ENCODE assay signal across 8 mouse cellular contexts in genomic region chr11:120800061-120800904, GRCm38 (mm10). TPM values are rescaled to one million over a fixed set of nuclear protein-coding genes. Genes with fewer than 3 reads are reported as not detected.
DNase-seq lines count a peak whose midpoint lies in the region; ATAC-seq and TF ChIP-seq lines count a peak whose summit lies in the region.

No protein-coding gene starts in this region.

- H3K27ac ChIP-seq in forebrain, embryonic 16.5 days (ENCODE audit: low read length), result no peak overlapping the region
- H3K27ac ChIP-seq in lung, embryonic 14.5 days (ENCODE audit: low read depth), result peak overlapping the region; percentile 54; the same call in 1 of the 2 replicates

- H3K4me1 ChIP-seq in G1E (ENCODE audit: insufficient read depth, low read depth, low read length), result peaks cover 25% of the 10 kb centered on the region
- H3K4me1 ChIP-seq in forebrain, embryonic 16.5 days (replicated peaks; ENCODE audit: control insufficient read depth, insufficient read depth, low read length), result peaks cover 18% of the 10 kb centered on the region
- H3K4me1 ChIP-seq in lung, embryonic 14.5 days (ENCODE audit: insufficient read depth), result peaks cover 8% of the 10 kb centered on the region

- H3K4me2 ChIP-seq in forebrain, embryonic 16.5 days (ENCODE audit: low read length), result peak overlapping the region; percentile 22; the same call in 1 of the 2 replicates
- H3K4me2 ChIP-seq in lung, embryonic 14.5 days, result no peak overlapping the region; the same call in 1 of the 2 replicates

- 0 out of 2 replicates have a peak, but pooled peaks cover 4% of the 10 kb centered on the region for H3K27me3 ChIP-seq in G1E (ENCODE audit: insufficient read depth, low read length)
- H3K27me3 ChIP-seq in forebrain, embryonic 16.5 days (replicated peaks; ENCODE audit: control insufficient read depth, insufficient read depth, low read length), result no peaks in the 10 kb centered on the region
- H3K27me3 ChIP-seq in lung, embryonic 14.5 days (ENCODE audit: insufficient read depth, low read length), result no peaks in the 10 kb centered on the region

- peak; percentile 71 for TF ChIP-seq CTCF in G1E (IDR thresholded peaks at IDR 0.05; ENCODE audit: low read depth, low read length)
- peak; percentile 94 for TF ChIP-seq CTCF in lung, embryonic 14.5 days (IDR thresholded peaks at IDR 0.05; ENCODE audit: low read depth)

- no peaks in the 10 kb centered on the region for H3K9me3 ChIP-seq in G1E (replicated peaks)
- H3K9me3 ChIP-seq in forebrain, embryonic 16.5 days (ENCODE audit: control insufficient read depth, low read length), result no peaks in the 10 kb centered on the region
- H3K9me3 ChIP-seq in lung, embryonic 14.5 days (ENCODE audit: low read depth, low read length), result no peaks in the 10 kb centered on the region

- peak; percentile 48; the same call in 1 of the 2 replicates for ATAC-seq in G1E (ENCODE audit: extremely low read depth, insufficient number of reproducible peaks, low FRiP score, poor library complexity, severe bottlenecking)
- peak; percentile 42; the same call in 1 of the 2 replicates for ATAC-seq in forebrain, embryonic 16.5 days
- peak; percentile 66 for ATAC-seq in lung, embryonic 14.5 days (ENCODE audit: insufficient read depth)
- peak; percentile 77 for ATAC-seq in neutrophil, adult 5-6 weeks (ENCODE audit: extremely low read depth, insufficient number of reproducible peaks, low FRiP score, poor library complexity, severe bottlenecking)

- peak; percentile 74 for DNase-seq in G1E (ENCODE audit: low spot score)
- DNase-seq in cerebellum, adult 18-20 months, result peak; percentile 89
- peak; percentile 79 for DNase-seq in heart, postnatal 25 days (ENCODE audit: low spot score)
- peak; percentile 73 to 90 for DNase-seq in layer of hippocampus, adult 18-20 months (ENCODE audit: low spot score in 2 of 2)
- peak; percentile 96 for DNase-seq in lung, embryonic 14.5 days
- peak; percentile 85 for DNase-seq in testis, postnatal 14 days (ENCODE audit: low spot score)

- peak overlapping the region; percentile 7 for H3K9ac ChIP-seq in forebrain, embryonic 16.5 days (replicated peaks; ENCODE audit: low read depth, low read length)
- H3K9ac ChIP-seq in lung, embryonic 14.5 days, result no peak overlapping the region

- WGBS in forebrain, embryonic 16.5 days, result 12% methylated on average over 10 of the region's 10 CpGs
- 11% methylated on average over 10 of the region's 10 CpGs for WGBS in lung, embryonic 14.5 days

- intact Hi-C loops in heart, postnatal 25 days (cut with DNase I), result loop anchor here (1.0 kb wide), 1 partner anchor 80 kb away; no protein-coding TSS in a partner anchor

- H3K36me3 ChIP-seq in G1E (replicated peaks), result peaks cover 11% of the 10 kb centered on the region
- no peaks in the 10 kb centered on the region; the same call in 1 of the 2 replicates for H3K36me3 ChIP-seq in forebrain, embryonic 16.5 days (ENCODE audit: control insufficient read depth, insufficient read depth)
- H3K36me3 ChIP-seq in lung, embryonic 14.5 days (ENCODE audit: insufficient read depth), result peaks cover 3% of the 10 kb centered on the region; the same call in 1 of the 2 replicates

- no peak overlapping the region for H3K4me3 ChIP-seq in G1E (ENCODE audit: low read depth, low read length)
- no peak overlapping the region for H3K4me3 ChIP-seq in forebrain, embryonic 16.5 days (replicated peaks; ENCODE audit: low read length)
- 0 out of 2 replicates have a peak overlapping the region, but pooled peaks have one; percentile 0 for H3K4me3 ChIP-seq in lung, embryonic 14.5 days (ENCODE audit: low read depth, low read length)

RNA-seq across cellular contexts. Expression of gene Dus1l, which starts 4.1 kb away (rescaled TPM):
- total RNA-seq in G1E (2014; fragmentation: Nextera tagmentation), result 63.3 and 67.4 TPM in 2 replicates
- total RNA-seq in G1E (2017), result 49.2 and 54.7 TPM in 2 replicates
- 142 and 166 TPM in 2 replicates for polyA plus RNA-seq in G1E (2012)
- 53.4 and 56.9 TPM in 2 replicates for polyA plus RNA-seq in forebrain, embryonic 16.5 days (2015; fragmentation: Nextera tagmentation; extraction: Ambion mirVana)
- total RNA-seq in heart, postnatal 25 days (2021), result 10 to 100 TPM; 26.8 to 27.8 TPM
- 10 to 100 TPM; 40.1 to 40.4 TPM for total RNA-seq in layer of hippocampus, adult 18-20 months (2021)
- 77.2 and 87.4 TPM in 2 replicates for polyA plus RNA-seq in lung, embryonic 14.5 days (2014; fragmentation: Nextera tagmentation; extraction: Ambion mirVana)
- 30.9 and 32.5 TPM in 2 replicates for total RNA-seq in neutrophil, adult 5-6 weeks (2017)

RNA-seq across cellular contexts. Expression of gene Gps1, which starts 16.2 kb away (rescaled TPM):
- 109 and 111 TPM in 2 replicates for total RNA-seq in G1E (2014; fragmentation: Nextera tagmentation)
- total RNA-seq in G1E (2017), result 110 and 144 TPM in 2 replicates
- 65.9 and 66.5 TPM in 2 replicates for polyA plus RNA-seq in G1E (2012)
- polyA plus RNA-seq in forebrain, embryonic 16.5 days (2015; fragmentation: Nextera tagmentation; extraction: Ambion mirVana), result 287 and 305 TPM in 2 replicates
- 10 to 100 TPM; 52.2 to 57.0 TPM for total RNA-seq in heart, postnatal 25 days (2021)
- total RNA-seq in layer of hippocampus, adult 18-20 months (2021), result 100 to 1,000 TPM; 152 to 154 TPM
- 240 and 257 TPM in 2 replicates for polyA plus RNA-seq in lung, embryonic 14.5 days (2014; fragmentation: Nextera tagmentation; extraction: Ambion mirVana)
- 59.6 and 60.3 TPM in 2 replicates for total RNA-seq in neutrophil, adult 5-6 weeks (2017)

RNA-seq across cellular contexts. Expression of gene Rfng, which starts 16.3 kb away (rescaled TPM):
- total RNA-seq in G1E (2014; fragmentation: Nextera tagmentation), result 18.4 and 24.2 TPM in 2 replicates
- total RNA-seq in G1E (2017), result 3.5 and 4.1 TPM in 2 replicates
- 55.0 and 67.6 TPM in 2 replicates for polyA plus RNA-seq in G1E (2012)
- polyA plus RNA-seq in forebrain, embryonic 16.5 days (2015; fragmentation: Nextera tagmentation; extraction: Ambion mirVana), result 95.2 and 119 TPM in 2 replicates
- 10 to 100 TPM; 12.3 to 13.9 TPM for total RNA-seq in heart, postnatal 25 days (2021)
- total RNA-seq in layer of hippocampus, adult 18-20 months (2021), result 10 to 100 TPM; 57.1 to 59.9 TPM
- polyA plus RNA-seq in lung, embryonic 14.5 days (2014; fragmentation: Nextera tagmentation; extraction: Ambion mirVana), result 33.0 and 34.0 TPM in 2 replicates
- 3.8 and 5.9 TPM in 2 replicates for total RNA-seq in neutrophil, adult 5-6 weeks (2017)

RNA-seq across cellular contexts. Expression of gene Fasn, which starts 24.1 kb away (rescaled TPM):
- total RNA-seq in G1E (2014; fragmentation: Nextera tagmentation) (88.2 and 116 TPM in 2 replicates), G1E (2017) (66.6 and 69.3 TPM in 2 replicates)
- 425 and 529 TPM in 2 replicates for polyA plus RNA-seq in G1E (2012)
- 92.0 and 97.4 TPM in 2 replicates for polyA plus RNA-seq in forebrain, embryonic 16.5 days (2015; fragmentation: Nextera tagmentation; extraction: Ambion mirVana)
- 10 to 100 TPM; 29.8 to 52.8 TPM for total RNA-seq in heart, postnatal 25 days (2021)
- 100 to 1,000 TPM; 183 to 187 TPM for total RNA-seq in layer of hippocampus, adult 18-20 months (2021)
- 83.3 and 95.5 TPM in 2 replicates for polyA plus RNA-seq in lung, embryonic 14.5 days (2014; fragmentation: Nextera tagmentation; extraction: Ambion mirVana)
- 22.0 and 28.3 TPM in 2 replicates for total RNA-seq in neutrophil, adult 5-6 weeks (2017)

RNA-seq across cellular contexts. Expression of gene Hmga1b, which starts 37.7 kb away (rescaled TPM):
- total RNA-seq in G1E (2014; fragmentation: Nextera tagmentation) (568 and 661 TPM in 2 replicates), G1E (2017) (112 and 114 TPM in 2 replicates)
- 2,501 and 3,141 TPM in 2 replicates for polyA plus RNA-seq in G1E (2012)
- polyA plus RNA-seq in forebrain, embryonic 16.5 days (2015; fragmentation: Nextera tagmentation; extraction: Ambion mirVana), result 1.7 and 2.2 TPM in 2 replicates
- total RNA-seq in heart, postnatal 25 days (2021), result 10 to 100 TPM; 21.2 to 40.2 TPM
- total RNA-seq in layer of hippocampus, adult 18-20 months (2021), result 10 to 100 TPM; 20.9 to 24.0 TPM
- 5.3 and 7.3 TPM in 2 replicates for polyA plus RNA-seq in lung, embryonic 14.5 days (2014; fragmentation: Nextera tagmentation; extraction: Ambion mirVana)
- 26.0 and 37.3 TPM in 2 replicates for total RNA-seq in neutrophil, adult 5-6 weeks (2017)
